Mouse (Mus musculus) CD4-positive, CD25-positive, alpha-beta regulatory T cell, adult 2 months (primary cell): ENCODE results near the gene Eml5.

Source experiments
- DNase-seq: peaks from one replicate; pipeline ENCODE4 v3.0.0-alpha.2; 2012; ENCODE audit warnings: low read depth, low spot score

Eml5 gene

GRCm38 (mm10) chr12:98834879-98835278 is 66.4 kb downstream of the Eml5 start:
- DNase-seq, result no peak

GRCm38 (mm10) chr12:98833901-98834300 is 67.4 kb downstream of the Eml5 start:
- DNase-seq, result no peak

- no peak for DNase-seq
Measured at GRCm38 (mm10) chr12:98832929-98833598, 68.2 kb downstream of the Eml5 start.

- no peak for DNase-seq
Measured at GRCm38 (mm10) chr12:98831122-98831521, 70.2 kb downstream of the Eml5 start.

GRCm38 (mm10) chr12:98820781-98821180 is 80.5 kb downstream of the Eml5 start:
- no peak for DNase-seq

- DNase-seq, result no peak
Measured at GRCm38 (mm10) chr12:98804078-98804748, 97.1 kb downstream of the Eml5 start.

GRCm38 (mm10) chr12:98802245-98802644 is 99.0 kb downstream of the Eml5 start:
- DNase-seq, result no peak

- DNase-seq, result peak; percentile 10
Measured at GRCm38 (mm10) chr12:98800334-98800733, 101.0 kb downstream of the Eml5 start.

GRCm38 (mm10) chr12:98795731-98796318 is 105.5 kb downstream of the Eml5 start:
- no peak for DNase-seq

- no peak for DNase-seq
Measured at GRCm38 (mm10) chr12:98784251-98784650, 117.0 kb downstream of the Eml5 start.

GRCm38 (mm10) chr12:98779148-98779547 is 122.1 kb downstream of the Eml5 start:
- peak; percentile 35 for DNase-seq

GRCm38 (mm10) chr12:98777509-98777908 is 123.8 kb downstream of the Eml5 start:
- no peak for DNase-seq

- no peak for DNase-seq
Measured at GRCm38 (mm10) chr12:98766241-98766640, 135.0 kb downstream of the Eml5 start.

- DNase-seq, result no peak
Measured at GRCm38 (mm10) chr12:98759700-98760099, 141.6 kb downstream of the Eml5 start.

- no peak for DNase-seq
Measured at GRCm38 (mm10) chr12:98757636-98758035, 143.6 kb downstream of the Eml5 start.

- no peak for DNase-seq
Measured at GRCm38 (mm10) chr12:98747380-98747753, 153.9 kb downstream of the Eml5 start.

GRCm38 (mm10) chr12:98746746-98747379 is 154.4 kb downstream of the Eml5 start, which contains the start of gene Zc3h14:
Gene Zc3h14 (plus strand): TSS chr12:98746964.
- peak; percentile 98 for DNase-seq

GRCm38 (mm10) chr12:98746131-98746530 is 155.2 kb downstream of the Eml5 start:
- peak; percentile 81 for DNase-seq

- no peak for DNase-seq
Measured at GRCm38 (mm10) chr12:98745626-98746025, 155.7 kb downstream of the Eml5 start.

- no peak for DNase-seq
Measured at GRCm38 (mm10) chr12:98741011-98741501, 160.2 kb downstream of the Eml5 start.

GRCm38 (mm10) chr12:98737801-98738350 is 163.4 kb downstream of the Eml5 start:
- no peak for DNase-seq
